Mouse (Mus musculus): Measurements from ENCODE around the gene Ndufa4l2.

The Ndufa4l2 gene

GRCm38 (mm10) chr10:127527481-127527880 lies 12.7 kb downstream of the Ndufa4l2 start:
- no peak for DNase-seq

- no peak for DNase-seq
These were observed 16.2 kb downstream of the Ndufa4l2 start for GRCm38 (mm10) chr10:127530945-127531344.

- DNase-seq: no peak
These were observed 16.8 kb downstream of the Ndufa4l2 start for GRCm38 (mm10) chr10:127531548-127531947.

GRCm38 (mm10) chr10:127534036-127534928 lies 19.5 kb downstream of the Ndufa4l2 start, which contains the start of gene Nxph4:
Gene Nxph4, minus strand, starts transcription at chr10:127534559.
- DNase-seq: peak; percentile 58 to 70

- no peak for DNase-seq
These were observed 20.2 kb downstream of the Ndufa4l2 start for GRCm38 (mm10) chr10:127534929-127535384.

GRCm38 (mm10) chr10:127536586-127537314 lies 22.0 kb downstream of the Ndufa4l2 start:
- DNase-seq: peak; percentile 77 to 82

- DNase-seq: peak; percentile 92 to 94
These were observed 23.3 kb downstream of the Ndufa4l2 start for GRCm38 (mm10) chr10:127537854-127538583.

GRCm38 (mm10) chr10:127541510-127541909 lies 26.7 kb downstream of the Ndufa4l2 start:
- DNase-seq: no peak

- DNase-seq: peak; percentile 72 to 81
These were observed 27.3 kb downstream of the Ndufa4l2 start for GRCm38 (mm10) chr10:127542084-127542483.

- DNase-seq: peak; percentile 66 to 75
These were observed 28.0 kb downstream of the Ndufa4l2 start for GRCm38 (mm10) chr10:127542720-127543119.

GRCm38 (mm10) chr10:127543916-127544315 lies 29.1 kb downstream of the Ndufa4l2 start:
- DNase-seq: no peak

GRCm38 (mm10) chr10:127544375-127544774 lies 29.6 kb downstream of the Ndufa4l2 start:
- DNase-seq: no peak

GRCm38 (mm10) chr10:127546505-127546904 lies 31.7 kb downstream of the Ndufa4l2 start:
- no peak for DNase-seq

- peak in 1 of 2 experiments; percentile 61 for DNase-seq
These were observed 33.5 kb downstream of the Ndufa4l2 start for GRCm38 (mm10) chr10:127548236-127548635.

- no peak for DNase-seq
These were observed 35.1 kb downstream of the Ndufa4l2 start for GRCm38 (mm10) chr10:127549892-127550291.

GRCm38 (mm10) chr10:127555703-127556102 lies 40.9 kb downstream of the Ndufa4l2 start:
- peak; percentile 63 to 81 for DNase-seq

GRCm38 (mm10) chr10:127557397-127557796 lies 42.6 kb downstream of the Ndufa4l2 start:
- DNase-seq: peak in 1 of 2 experiments; percentile 59

GRCm38 (mm10) chr10:127561145-127561544 lies 46.4 kb downstream of the Ndufa4l2 start:
- no peak for DNase-seq

GRCm38 (mm10) chr10:127563840-127564239 lies 49.1 kb downstream of the Ndufa4l2 start:
- no peak for DNase-seq

GRCm38 (mm10) chr10:127564301-127564700 lies 49.5 kb downstream of the Ndufa4l2 start:
- DNase-seq: no peak

Data from cerebellum, postnatal 14 days (tissue).